Mouse (Mus musculus): ENCODE data around the gene Cpne2. TPM values are rescaled to one million over a fixed set of nuclear protein-coding genes. Genes with fewer than 3 reads are reported as not detected.

Gene Cpne2
- polyA plus RNA-seq, 1 experiment from 2014 or later, result 10.0 TPM

DNA sequence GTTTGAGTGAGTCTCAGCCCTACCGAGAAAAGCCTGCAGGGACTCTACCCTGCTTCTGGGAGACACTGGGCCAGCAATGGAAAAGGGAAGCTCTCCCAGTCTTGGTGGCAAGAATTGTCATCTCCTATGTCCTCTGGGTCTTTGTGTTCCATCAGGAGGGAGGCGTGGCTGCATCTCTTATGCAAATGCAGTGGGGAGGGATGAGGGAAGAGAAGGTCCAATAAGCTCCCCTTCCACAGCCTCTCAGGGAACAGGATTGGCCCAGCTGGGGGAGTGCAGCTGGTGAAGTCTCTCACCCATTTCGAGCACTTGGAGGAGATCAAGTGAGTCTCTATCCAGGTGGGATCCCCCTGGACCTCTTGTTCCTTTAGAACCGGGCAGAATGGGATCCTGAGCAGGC lies 11.3 kb upstream of the Cpne2 start:
- WGBS, result 60% methylated on average over 4 of the region's 4 CpGs
- Histone ChIP-seq H3K4me3 (no peak overlapping the region), H3K4me1 (replicated peaks) (no peaks in the 10 kb centered on the region), H3K36me3 (no peaks in the 10 kb centered on the region), H3K27me3 (ENCODE audit: insufficient read depth, poor library complexity, severe bottlenecking) (no peaks in the 10 kb centered on the region), H3K27ac (no peak overlapping the region), H3K9me3 (no peaks in the 10 kb centered on the region)
- DNase-seq (ENCODE audit: low spot score), result no peak

DNA sequence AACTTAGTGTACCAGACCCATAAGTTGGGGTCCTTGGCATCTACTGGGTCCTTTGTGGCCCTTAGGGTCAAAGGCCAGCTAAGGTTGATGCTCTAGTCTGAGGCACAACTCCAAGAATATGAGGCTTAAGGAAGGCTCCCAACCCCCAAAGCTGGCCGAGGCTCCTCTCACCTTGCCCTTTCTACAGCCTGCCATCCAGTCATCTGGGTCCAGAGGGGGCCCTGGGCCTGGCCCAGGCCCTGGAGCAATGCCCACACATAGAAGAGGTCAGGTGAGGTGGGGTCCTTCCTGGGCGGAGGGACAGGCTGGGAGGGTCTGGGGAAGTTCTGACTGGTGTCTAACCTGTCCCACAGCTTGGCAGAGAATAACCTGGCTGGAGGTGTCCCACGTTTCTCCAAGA lies 10.3 kb upstream of the Cpne2 start:
- DNase-seq (ENCODE audit: low spot score), result no peak
- H3K36me3 ChIP-seq, result no peaks in the 10 kb centered on the region
- no peaks in the 10 kb centered on the region for H3K27me3 ChIP-seq (ENCODE audit: insufficient read depth, poor library complexity, severe bottlenecking)
- H3K4me3 ChIP-seq, result no peak overlapping the region
- WGBS, result 89% methylated on average over 3 of the region's 3 CpGs
- H3K9me3 ChIP-seq, result no peaks in the 10 kb centered on the region
- no peaks in the 10 kb centered on the region for H3K4me1 ChIP-seq (replicated peaks)
- H3K27ac ChIP-seq, result no peak overlapping the region

DNA sequence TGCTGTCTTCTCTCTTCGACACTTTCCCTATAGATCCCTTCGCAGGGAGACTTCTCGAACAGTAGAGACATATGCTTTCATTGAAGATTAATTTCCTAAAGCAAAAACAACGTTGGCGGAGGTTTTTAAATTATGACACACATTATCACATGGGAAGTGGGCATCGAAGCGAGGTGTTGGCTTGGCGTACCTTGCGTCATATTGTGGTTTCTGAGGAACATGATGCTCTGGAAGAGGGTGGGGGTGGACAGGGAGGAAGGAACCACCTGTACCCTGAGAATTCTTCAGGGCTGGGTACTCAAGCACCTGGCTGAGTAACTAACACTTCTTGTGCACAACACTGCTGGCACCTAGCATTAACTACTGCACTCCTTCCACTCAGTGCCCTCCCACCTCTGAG lies 8.2 kb upstream of the Cpne2 start:
- Histone ChIP-seq H3K4me1 (replicated peaks) (no peaks in the 10 kb centered on the region), H3K4me3 (no peak overlapping the region), H3K36me3 (no peaks in the 10 kb centered on the region), H3K9me3 (no peaks in the 10 kb centered on the region), H3K27me3 (ENCODE audit: insufficient read depth, poor library complexity, severe bottlenecking) (peaks cover 5% of the 10 kb centered on the region), H3K27ac (no peak overlapping the region)
- 89% methylated on average over 9 of the region's 9 CpGs for WGBS
- DNase-seq (ENCODE audit: low spot score), result no peak

DNA sequence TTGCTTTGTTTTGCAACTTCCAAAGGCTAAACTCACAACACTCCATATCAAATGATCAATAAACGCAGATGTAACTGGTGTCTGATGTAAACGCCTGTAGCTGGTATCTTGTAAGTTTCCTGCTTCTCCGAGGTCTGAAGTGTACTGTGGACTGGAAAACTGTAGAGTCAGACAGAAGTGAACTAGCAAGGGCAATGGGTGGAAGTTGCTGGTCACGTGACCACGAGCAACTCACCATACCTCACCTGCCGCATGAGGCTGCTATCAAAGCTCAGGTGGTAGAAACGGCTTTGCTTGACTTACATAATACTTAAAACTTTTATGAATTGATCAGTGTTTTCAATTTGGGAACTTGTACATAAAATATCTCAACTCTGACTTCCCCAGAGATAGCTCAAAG lies 5.6 kb upstream of the Cpne2 start:
- no peaks in the 10 kb centered on the region for H3K9me3 ChIP-seq
- no peak overlapping the region for H3K4me3 ChIP-seq
- no peak for DNase-seq (ENCODE audit: low spot score)
- peaks cover 27% of the 10 kb centered on the region for H3K27me3 ChIP-seq (ENCODE audit: insufficient read depth, poor library complexity, severe bottlenecking)
- H3K4me1 ChIP-seq (replicated peaks), result peaks cover 6% of the 10 kb centered on the region; the same call in 1 of the 2 replicates
- no peak overlapping the region for H3K27ac ChIP-seq
- H3K36me3 ChIP-seq, result no peaks in the 10 kb centered on the region
- WGBS, result 89% methylated on average over 7 of the region's 7 CpGs

DNA sequence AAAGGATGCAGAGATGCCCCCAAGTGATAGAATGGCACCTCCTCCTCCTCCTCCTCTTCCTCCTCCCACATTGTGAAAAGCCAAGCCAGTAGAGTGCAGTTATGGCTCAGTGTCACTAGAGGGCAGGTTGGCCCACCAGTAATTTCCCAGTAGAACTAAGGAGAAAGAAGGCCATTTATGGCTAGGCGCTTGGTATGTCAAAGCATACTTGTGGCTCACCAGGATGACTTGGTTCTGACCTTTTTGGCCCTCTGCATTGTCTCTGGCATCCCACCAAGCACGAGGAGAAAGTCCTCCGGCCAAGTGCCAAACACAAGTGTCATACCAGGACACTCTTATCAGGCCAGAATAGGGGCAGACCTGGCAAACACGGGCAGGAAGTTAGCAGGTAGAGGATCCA lies 4.5 kb upstream of the Cpne2 start:
- Histone ChIP-seq H3K4me1 (replicated peaks) (peaks cover 16% of the 10 kb centered on the region), H3K4me3 (no peak overlapping the region), H3K36me3 (no peaks in the 10 kb centered on the region), H3K9me3 (no peaks in the 10 kb centered on the region), H3K27me3 (ENCODE audit: insufficient read depth, poor library complexity, severe bottlenecking) (peaks cover 37% of the 10 kb centered on the region), H3K27ac (no peak overlapping the region)
- WGBS, result 46% methylated on average over 4 of the region's 4 CpGs
- DNase-seq (ENCODE audit: low spot score), result peak; percentile 57

DNA sequence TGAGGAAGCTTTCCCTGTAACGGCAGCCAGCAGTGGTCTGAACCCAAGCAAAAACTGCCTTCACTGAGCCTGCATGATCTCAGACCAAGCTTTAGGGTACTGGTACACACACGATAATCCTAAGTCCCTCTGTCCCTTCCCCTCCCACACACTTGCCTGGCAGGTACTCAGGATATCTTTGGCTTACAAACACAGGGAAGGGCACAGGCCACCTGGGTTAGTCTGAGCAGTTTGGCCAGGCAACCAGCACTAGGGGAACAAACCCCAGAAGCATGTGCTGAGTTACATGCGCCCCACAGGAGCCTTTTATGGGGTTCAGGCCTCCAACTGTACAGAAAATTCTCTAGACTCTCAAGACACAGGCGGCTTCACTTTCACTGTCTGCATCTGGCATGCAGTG lies 2.9 kb upstream of the Cpne2 start:
- H3K9me3 ChIP-seq, result no peaks in the 10 kb centered on the region
- WGBS, result 74% methylated on average over 4 of the region's 4 CpGs
- peaks cover 32% of the 10 kb centered on the region for H3K4me1 ChIP-seq (replicated peaks)
- no peaks in the 10 kb centered on the region for H3K36me3 ChIP-seq
- no peak overlapping the region for H3K27ac ChIP-seq
- peaks cover 53% of the 10 kb centered on the region for H3K27me3 ChIP-seq (ENCODE audit: insufficient read depth, poor library complexity, severe bottlenecking)
- no peak for DNase-seq (ENCODE audit: low spot score)
- H3K4me3 ChIP-seq, result no peak overlapping the region

DNA sequence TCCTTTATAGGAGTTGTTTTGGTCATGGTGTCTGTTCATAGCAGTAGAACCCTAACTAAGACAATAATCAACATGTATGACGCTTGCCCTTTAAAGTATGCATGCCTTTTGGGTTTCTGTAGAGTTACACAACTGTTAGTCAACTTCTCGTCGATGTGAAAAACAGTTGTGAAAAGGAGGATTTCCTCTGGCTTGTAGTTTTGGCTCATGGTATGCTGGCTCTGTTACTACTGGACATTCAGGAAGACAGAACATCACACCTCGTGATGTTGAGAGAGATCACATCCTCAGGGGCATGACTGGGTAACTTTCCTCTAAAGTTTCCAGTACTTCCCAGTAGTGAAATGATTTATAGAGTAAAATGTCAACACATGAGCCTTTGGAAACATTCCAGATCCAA lies 2.1 kb upstream of the Cpne2 start:
- no peak for DNase-seq (ENCODE audit: low spot score)
- peaks cover 40% of the 10 kb centered on the region for H3K4me1 ChIP-seq (replicated peaks)
- H3K36me3 ChIP-seq, result no peaks in the 10 kb centered on the region
- no peak overlapping the region for H3K4me3 ChIP-seq
- peaks cover 61% of the 10 kb centered on the region for H3K27me3 ChIP-seq (ENCODE audit: insufficient read depth, poor library complexity, severe bottlenecking)
- no peak overlapping the region for H3K27ac ChIP-seq
- no peaks in the 10 kb centered on the region for H3K9me3 ChIP-seq
- 92% methylated on average over 4 of the region's 4 CpGs for WGBS

DNA sequence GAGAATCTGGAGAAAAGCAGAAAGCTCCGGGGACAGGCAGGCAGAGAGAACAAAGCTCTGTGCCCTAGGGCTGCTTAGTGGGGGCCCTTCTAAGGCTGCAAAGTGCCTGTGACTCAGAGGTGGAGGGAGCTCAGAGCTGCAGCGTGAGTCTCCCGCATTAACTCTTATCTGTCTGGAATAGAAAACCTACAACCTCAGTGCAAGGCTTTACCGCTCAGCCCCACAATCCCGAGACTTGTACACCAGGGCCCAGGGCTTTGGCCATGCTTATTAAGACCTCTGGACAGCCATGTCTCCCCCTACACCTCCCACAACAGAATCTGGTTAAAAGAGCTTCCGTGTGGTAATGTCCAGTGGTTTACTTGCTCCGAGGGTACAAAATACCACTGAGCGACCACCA lies 790 bp upstream of the Cpne2 start:
- WGBS, result 1% methylated on average over 8 of the region's 8 CpGs
- H3K9me3 ChIP-seq, result no peaks in the 10 kb centered on the region
- peaks cover 75% of the 10 kb centered on the region for H3K27me3 ChIP-seq (ENCODE audit: insufficient read depth, poor library complexity, severe bottlenecking)
- DNase-seq (ENCODE audit: low spot score), result peak; percentile 53
- peak overlapping the region; percentile 90 for H3K27ac ChIP-seq
- no peaks in the 10 kb centered on the region for H3K36me3 ChIP-seq
- H3K4me3 ChIP-seq, result peak overlapping the region; percentile 71
- peaks cover 42% of the 10 kb centered on the region for H3K4me1 ChIP-seq (replicated peaks)

DNA sequence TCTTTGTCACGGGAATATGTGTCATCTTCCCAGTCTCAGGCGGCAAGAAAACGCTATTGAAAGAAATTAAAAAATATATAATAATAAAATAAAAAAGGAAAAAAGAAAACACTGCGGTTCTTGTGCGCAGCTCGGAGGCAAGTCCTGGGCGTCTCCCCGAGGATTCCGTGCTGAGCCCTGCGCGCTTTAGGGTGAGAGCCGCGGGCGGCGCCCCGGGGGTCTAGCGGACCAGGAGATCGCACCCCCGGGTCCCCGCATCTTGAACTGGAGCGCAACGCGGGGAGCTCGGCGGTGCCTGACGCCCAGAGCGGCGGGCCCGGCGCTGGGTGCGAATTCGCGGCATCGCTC lies 291 bp upstream of the Cpne2 start:
- WGBS, result under 1% methylated on average over 34 of the region's 34 CpGs
- H3K27me3 ChIP-seq (ENCODE audit: insufficient read depth, poor library complexity, severe bottlenecking), result peaks cover 80% of the 10 kb centered on the region
- H3K4me1 ChIP-seq (replicated peaks), result peaks cover 42% of the 10 kb centered on the region
- peak overlapping the region; percentile 71 for H3K4me3 ChIP-seq
- no peaks in the 10 kb centered on the region for H3K36me3 ChIP-seq
- peak overlapping the region; percentile 90 for H3K27ac ChIP-seq
- no peaks in the 10 kb centered on the region for H3K9me3 ChIP-seq
- DNase-seq (ENCODE audit: low spot score), result no peak

DNA sequence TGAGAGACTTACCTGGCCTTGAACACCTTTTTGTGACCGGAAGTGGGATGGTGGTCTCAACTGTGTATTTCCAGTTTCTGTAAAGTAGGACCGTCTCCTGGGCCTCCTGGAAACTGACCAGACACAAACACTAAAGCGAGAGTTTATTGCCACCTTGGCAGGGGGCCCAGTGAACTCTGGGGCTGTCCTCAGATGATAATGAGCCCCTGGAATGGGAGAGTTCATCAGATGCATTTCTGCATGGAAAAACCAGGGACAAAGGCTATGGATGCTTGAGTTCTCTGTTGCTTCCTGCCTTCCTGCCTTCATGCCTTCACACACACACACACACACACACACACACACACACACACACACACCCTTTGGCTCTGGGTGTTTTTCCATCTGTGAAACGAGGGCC lies 1.8 kb downstream of the Cpne2 start:
- no peak overlapping the region for H3K4me3 ChIP-seq
- H3K27ac ChIP-seq, result no peak overlapping the region
- WGBS, result 47% methylated on average over 4 of the region's 4 CpGs
- peaks cover 76% of the 10 kb centered on the region for H3K27me3 ChIP-seq (ENCODE audit: insufficient read depth, poor library complexity, severe bottlenecking)
- H3K4me1 ChIP-seq (replicated peaks), result peaks cover 42% of the 10 kb centered on the region
- no peaks in the 10 kb centered on the region for H3K36me3 ChIP-seq
- DNase-seq (ENCODE audit: low spot score), result no peak
- no peaks in the 10 kb centered on the region for H3K9me3 ChIP-seq

DNA sequence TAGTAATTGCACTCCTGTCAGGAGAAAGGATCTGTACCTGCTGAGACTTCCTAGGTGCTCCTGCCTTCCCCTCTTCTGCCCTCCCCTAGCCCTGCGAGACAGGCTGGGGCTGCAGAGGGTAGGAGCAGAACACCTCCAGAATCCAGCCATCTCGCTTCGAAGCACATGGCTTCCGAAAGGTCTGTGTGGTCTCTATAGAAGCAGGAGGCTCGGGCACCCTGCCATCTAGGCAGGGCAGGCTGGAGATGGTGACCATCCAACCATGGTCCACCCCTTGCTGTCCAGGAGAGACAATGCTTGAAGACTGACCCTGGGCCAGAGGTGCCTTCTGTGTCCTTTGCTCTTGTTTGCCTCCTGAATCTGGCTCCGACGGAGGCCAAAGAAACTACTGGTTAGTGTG lies 2.8 kb downstream of the Cpne2 start:
- no peaks in the 10 kb centered on the region for H3K36me3 ChIP-seq
- H3K4me1 ChIP-seq (replicated peaks), result peaks cover 49% of the 10 kb centered on the region
- H3K27me3 ChIP-seq (ENCODE audit: insufficient read depth, poor library complexity, severe bottlenecking), result peaks cover 67% of the 10 kb centered on the region
- DNase-seq (ENCODE audit: low spot score), result no peak
- H3K4me3 ChIP-seq, result no peak overlapping the region
- no peaks in the 10 kb centered on the region for H3K9me3 ChIP-seq
- 82% methylated on average over 7 of the region's 7 CpGs for WGBS
- H3K27ac ChIP-seq, result no peak overlapping the region

DNA sequence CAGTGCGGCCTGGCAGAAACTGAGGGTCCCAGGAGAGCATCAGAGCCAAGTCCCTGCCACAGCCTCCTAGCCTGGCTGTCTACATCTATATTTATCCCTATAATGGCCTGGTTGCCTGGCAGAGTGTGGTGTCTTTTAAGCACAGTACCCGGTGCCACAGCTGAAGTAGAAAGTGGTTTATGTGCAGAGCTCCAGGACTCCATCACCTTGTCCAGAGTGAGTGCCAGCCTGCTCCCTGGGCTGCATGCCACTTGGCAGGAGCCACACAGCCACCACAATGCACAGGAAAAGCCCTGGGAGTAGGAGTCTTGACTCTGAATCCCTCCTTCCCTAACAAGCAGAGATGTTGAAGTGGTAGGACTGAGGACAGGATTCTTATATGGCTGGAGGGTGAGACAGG lies 4.7 kb downstream of the Cpne2 start:
- 82% methylated on average over 2 of the region's 2 CpGs for WGBS
- peaks cover 45% of the 10 kb centered on the region for H3K4me1 ChIP-seq (replicated peaks)
- H3K36me3 ChIP-seq, result no peaks in the 10 kb centered on the region
- H3K9me3 ChIP-seq, result no peaks in the 10 kb centered on the region
- no peak overlapping the region for H3K4me3 ChIP-seq
- DNase-seq (ENCODE audit: low spot score), result no peak
- H3K27me3 ChIP-seq (ENCODE audit: insufficient read depth, poor library complexity, severe bottlenecking), result peaks cover 52% of the 10 kb centered on the region
- H3K27ac ChIP-seq, result no peak overlapping the region

DNA sequence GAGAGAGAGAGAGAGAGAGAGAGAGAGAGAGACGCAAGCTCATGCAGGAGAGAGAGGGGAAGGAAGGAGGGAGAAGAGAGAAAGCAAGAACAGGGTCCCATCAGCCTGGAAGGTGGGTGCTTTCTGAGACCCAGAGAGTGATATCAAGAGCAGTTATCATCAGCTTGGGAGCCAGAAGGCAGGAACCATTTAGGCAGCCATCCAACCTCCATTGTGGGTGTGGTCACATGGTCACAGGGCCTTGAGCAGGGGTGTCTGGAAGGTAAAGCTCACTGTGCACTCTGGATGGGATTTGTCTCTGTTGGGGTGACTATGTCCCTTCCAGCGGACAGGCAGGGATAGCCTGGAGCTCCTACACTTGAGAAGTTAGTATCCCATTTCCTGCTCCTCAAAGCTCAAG lies 7.2 kb downstream of the Cpne2 start:
- 94% methylated on average over 2 of the region's 2 CpGs for WGBS
- Histone ChIP-seq H3K9me3 (no peaks in the 10 kb centered on the region), H3K27ac (no peak overlapping the region), H3K4me3 (no peak overlapping the region), H3K4me1 (replicated peaks) (peaks cover 23% of the 10 kb centered on the region), H3K27me3 (ENCODE audit: insufficient read depth, poor library complexity, severe bottlenecking) (peaks cover 27% of the 10 kb centered on the region), H3K36me3 (no peaks in the 10 kb centered on the region)
- DNase-seq (ENCODE audit: low spot score), result no peak
